Comparison of ENCODE assay signal across 8 mouse cellular contexts in genomic region chr11:97883918-97884600, GRCm38 (mm10). TPM values are rescaled to one million over a fixed set of nuclear protein-coding genes. Genes with fewer than 3 reads are reported as not detected.
DNase-seq lines count a peak whose midpoint lies in the region; ATAC-seq and TF ChIP-seq lines count a peak whose summit lies in the region.

Gene Fbxo47 (minus strand): TSS chr11:97884154.

- WGBS in cerebellum, adult 2 months: under 1% methylated on average over 37 of the region's 37 CpGs
- under 1% methylated on average over 37 of the region's 37 CpGs for WGBS in forebrain, postnatal 0 days
- WGBS in lung, embryonic 15.5 days: under 1% methylated on average over 37 of the region's 37 CpGs

- peaks cover 0 to 11% of the 10 kb centered on the region in 2 experiments; a peak in 2 of 4 replicates for H3K4me1 ChIP-seq in MEL (ENCODE audit: control insufficient read depth in 1 of 2, insufficient read depth in 2 of 2, low read length in 2 of 2)
- H3K4me1 ChIP-seq in cerebellum, adult 2 months (ENCODE audit: control insufficient read depth, insufficient read depth, low read length): no peaks in the 10 kb centered on the region
- no peaks in the 10 kb centered on the region for H3K4me1 ChIP-seq in forebrain, postnatal 0 days (ENCODE audit: insufficient read depth)
- no peaks in the 10 kb centered on the region for H3K4me1 ChIP-seq in lung, embryonic 15.5 days

- peak; percentile 99 for DNase-seq in MEL (ENCODE audit: low read depth, low spot score)
- DNase-seq in cerebellum, adult 2 months: peak; percentile 97
- peak; percentile 98 for DNase-seq in forebrain, postnatal 0 days
- peak; percentile 97 for DNase-seq in heart, postnatal 4 days
- DNase-seq in layer of hippocampus, adult 8-10 months (ENCODE audit: low spot score in 2 of 2): peak; percentile 96
- peak; percentile 97 for DNase-seq in ovary, adult 18-20 months (ENCODE audit: low spot score)
- peak; percentile 98 for DNase-seq in thymus, postnatal 0 days (ENCODE audit: low spot score)

- H3K4me3 ChIP-seq in MEL (ENCODE audit: control insufficient read depth in 1 of 2, insufficient read depth in 1 of 2, low read depth in 2 of 2, low read length in 2 of 2): peak within 1 kb of the TSS; percentile 79 to 92
- H3K4me3 ChIP-seq in cerebellum, adult 2 months (replicated peaks; ENCODE audit: insufficient read depth, low read depth, low read length): peak within 1 kb of the TSS; percentile 98
- peak within 1 kb of the TSS; percentile 56 for H3K4me3 ChIP-seq in forebrain, postnatal 0 days (ENCODE audit: low read depth, low read length)
- H3K4me3 ChIP-seq in lung, embryonic 15.5 days: peak within 1 kb of the TSS; percentile 59

- peak within 1 kb of the TSS; percentile 55 for H3K4me2 ChIP-seq in forebrain, postnatal 0 days (ENCODE audit: low read depth)
- peak within 1 kb of the TSS; percentile 67 for H3K4me2 ChIP-seq in lung, embryonic 15.5 days

- peak; percentile 97 for ATAC-seq in forebrain, postnatal 0 days
- ATAC-seq in lung, embryonic 15.5 days (ENCODE audit: borderline replicate concordance, extremely low read depth, low FRiP score, low TSS enrichment): peak; percentile 97

- peaks cover 1% of the 10 kb centered on the region; the same call in 1 of the 2 replicates for H3K79me2 ChIP-seq in MEL (ENCODE audit: control insufficient read depth, insufficient read depth, low read length, poor library complexity)

- peak in 1 of 2 experiments; percentile 93; a peak in 1 of 4 replicates for TF ChIP-seq POLR2A in MEL (IDR thresholded peaks at IDR 0.05; ENCODE audit: control insufficient read depth in 1 of 2, insufficient read depth in 1 of 2, low read depth in 1 of 2, low read length in 2 of 2, poor library complexity in 1 of 2)
- TF ChIP-seq POLR2A in cerebellum, adult 2 months (IDR thresholded peaks at IDR 0.05; ENCODE audit: borderline replicate concordance, insufficient read depth, low read length): peak; percentile 55; the same call in 1 of the 2 replicates

- H3K9me3 ChIP-seq in MEL (replicated peaks; ENCODE audit: insufficient read depth, low read length): no peaks in the 10 kb centered on the region
- no peaks in the 10 kb centered on the region for H3K9me3 ChIP-seq in forebrain, postnatal 0 days (ENCODE audit: low read length)
- no peaks in the 10 kb centered on the region for H3K9me3 ChIP-seq in lung, embryonic 15.5 days

- peak; percentile 26 to 74 (median 72); a peak in 5 of 6 replicates for TF ChIP-seq CTCF in MEL (IDR thresholded peaks at IDR 0.05 in 2 of 3, conservative IDR thresholded peaks at IDR 0.05 in 1 of 3; ENCODE audit: control insufficient read depth in 1 of 3, insufficient read depth in 1 of 3, low read depth in 2 of 3, low read length in 3 of 3, poor library complexity in 1 of 3, severe bottlenecking in 1 of 3)
- peak; percentile 55 for TF ChIP-seq CTCF in cerebellum, adult 2 months (IDR thresholded peaks at IDR 0.05; ENCODE audit: borderline replicate concordance, insufficient read depth, low read depth, low read length)
- peak; percentile 71 for TF ChIP-seq CTCF in forebrain, postnatal 0 days (IDR thresholded peaks at IDR 0.05; ENCODE audit: low read depth)

- no peaks in the 10 kb centered on the region for H3K27me3 ChIP-seq in MEL (ENCODE audit: control insufficient read depth in 1 of 2, insufficient read depth in 2 of 2, low read length in 2 of 2)
- H3K27me3 ChIP-seq in cerebellum, adult 2 months (ENCODE audit: control insufficient read depth, insufficient read depth, low read length): no peaks in the 10 kb centered on the region
- H3K27me3 ChIP-seq in forebrain, postnatal 0 days (ENCODE audit: insufficient read depth, low read length): no peaks in the 10 kb centered on the region
- H3K27me3 ChIP-seq in lung, embryonic 15.5 days: no peaks in the 10 kb centered on the region

- peak within 1 kb of the TSS; percentile 98 for H3K27ac ChIP-seq in MEL (ENCODE audit: control insufficient read depth, low read depth, low read length)
- peak within 1 kb of the TSS; percentile 10; the same call in 1 of the 2 replicates for H3K27ac ChIP-seq in cerebellum, adult 2 months (ENCODE audit: insufficient read depth, low read length)
- peak within 1 kb of the TSS; percentile 82 for H3K27ac ChIP-seq in forebrain, postnatal 0 days (ENCODE audit: low read depth, low read length)
- peak within 1 kb of the TSS; percentile 90 for H3K27ac ChIP-seq in lung, embryonic 15.5 days

- TF ChIP-seq EP300 in MEL (IDR thresholded peaks at IDR 0.05; ENCODE audit: low read depth in 1 of 2, low read length in 2 of 2): no peak

- peak within 1 kb of the TSS; percentile 91 for H3K9ac ChIP-seq in MEL (ENCODE audit: control insufficient read depth, low read depth, low read length, poor library complexity, severe bottlenecking)
- H3K9ac ChIP-seq in forebrain, postnatal 0 days: peak within 1 kb of the TSS; percentile 51
- H3K9ac ChIP-seq in lung, embryonic 15.5 days: peak within 1 kb of the TSS; percentile 45

- H3K36me3 ChIP-seq in MEL (ENCODE audit: control insufficient read depth in 1 of 2, insufficient read depth in 2 of 2, low read length in 2 of 2): peaks cover 0 to 8% of the 10 kb centered on the region in 2 experiments; a peak in 2 of 4 replicates
- no peaks in the 10 kb centered on the region for H3K36me3 ChIP-seq in forebrain, postnatal 0 days (ENCODE audit: insufficient read depth)
- H3K36me3 ChIP-seq in lung, embryonic 15.5 days: no peaks in the 10 kb centered on the region

- TF ChIP-seq RAD21 in MEL (IDR thresholded peaks at IDR 0.05; ENCODE audit: low read depth, low read length): peak; percentile 46

TF ChIP-seq in MEL, 35 proteins besides CTCF, POLR2A, EP300 and RAD21 (continues in another document):
- TF ChIP-seq BHLHE40 (IDR thresholded peaks at IDR 0.05; ENCODE audit: borderline replicate concordance, low read depth, low read length): no peak
- TF ChIP-seq CHD1 (IDR thresholded peaks at IDR 0.05; ENCODE audit: low read depth, low read length): no peak
- TF ChIP-seq NELFE (IDR thresholded peaks at IDR 0.05; ENCODE audit: low read depth, low read length): no peak
- TF ChIP-seq TCF12 (IDR thresholded peaks at IDR 0.05; ENCODE audit: low read depth, low read length): no peak; the same call in 1 of the 2 replicates
- 0 out of 2 replicates have a peak, but pooled peaks have one; percentile 17 for TF ChIP-seq USF1 (IDR thresholded peaks at IDR 0.05; ENCODE audit: low read depth, low read length)
- TF ChIP-seq ZNF384 (IDR thresholded peaks at IDR 0.05; ENCODE audit: low read depth, low read length): peak; percentile 81
- peak; percentile 61 for TF ChIP-seq MAX (IDR thresholded peaks at IDR 0.05; ENCODE audit: low read length)
- TF ChIP-seq ETS1 (IDR thresholded peaks at IDR 0.05; ENCODE audit: low read depth, low read length): peak; percentile 8; the same call in 1 of the 2 replicates
- TF ChIP-seq ZKSCAN1 (IDR thresholded peaks at IDR 0.05; ENCODE audit: low read depth, low read length): no peak
- TF ChIP-seq ZMIZ1 (IDR thresholded peaks at IDR 0.05; ENCODE audit: low read depth, low read length): peak; percentile 86
- peak; percentile 95; the same call in 1 of the 2 replicates for TF ChIP-seq E2F4 (IDR thresholded peaks at IDR 0.05; ENCODE audit: borderline replicate concordance, low read depth, low read length)
- TF ChIP-seq USF2 (IDR thresholded peaks at IDR 0.05; ENCODE audit: borderline replicate concordance in 1 of 2, insufficient read depth in 1 of 2, low read depth in 1 of 2, low read length in 2 of 2): no peak
- TF ChIP-seq MYB (IDR thresholded peaks at IDR 0.05; ENCODE audit: low read depth, low read length): no peak
- peak; percentile 60; the same call in 1 of the 2 replicates for TF ChIP-seq RCOR1 (IDR thresholded peaks at IDR 0.05; ENCODE audit: low read depth, low read length)
- no peak for TF ChIP-seq UBTF (IDR thresholded peaks at IDR 0.05; ENCODE audit: borderline replicate concordance, insufficient read depth, low read depth, low read length)
- TF ChIP-seq MEF2A (IDR thresholded peaks at IDR 0.05; ENCODE audit: extremely low read depth, insufficient replicate concordance, low read depth, low read length, poor library complexity, severe bottlenecking): no peak
- TF ChIP-seq HCFC1 (IDR thresholded peaks at IDR 0.05; ENCODE audit: low read depth, low read length): peak; percentile 65
- no peak for TF ChIP-seq JUND (IDR thresholded peaks at IDR 0.05; ENCODE audit: low read depth, low read length)
- no peak for TF ChIP-seq GABPA (IDR thresholded peaks at IDR 0.05; ENCODE audit: low read depth, low read length)
- TF ChIP-seq GATA1 (IDR thresholded peaks at IDR 0.05; ENCODE audit: low read depth, low read length): no peak
- 0 out of 2 replicates have a peak, but pooled peaks have one; percentile 1 for TF ChIP-seq NRF1 (IDR thresholded peaks at IDR 0.05; ENCODE audit: insufficient read depth, low read depth, low read length, poor library complexity, severe bottlenecking)
- TF ChIP-seq MYC (IDR thresholded peaks at IDR 0.05; ENCODE audit: low read depth, low read length): no peak
- TF ChIP-seq KAT2A (conservative IDR thresholded peaks at IDR 0.05; ENCODE audit: low read depth, low read length): no peak; the same call in 1 of the 2 replicates
- no peak; the same call in none of the 2 replicates for TF ChIP-seq POLR2AphosphoS2 (IDR thresholded peaks at IDR 0.05; ENCODE audit: low read length)
- TF ChIP-seq MAZ (IDR thresholded peaks at IDR 0.05; ENCODE audit: low read depth, low read length): peak; percentile 70
- no peak for TF ChIP-seq TAL1 (IDR thresholded peaks at IDR 0.05; ENCODE audit: low read length)
- TF ChIP-seq MXI1 (IDR thresholded peaks at IDR 0.05; ENCODE audit: low read depth, low read length): peak; percentile 77
- TF ChIP-seq ELF1 (IDR thresholded peaks at IDR 0.05; ENCODE audit: low read depth, low read length): no peak
- TF ChIP-seq SMC3 (IDR thresholded peaks at IDR 0.05; ENCODE audit: low read depth, low read length): no peak

RNA-seq across cellular contexts. Expression of gene Fbxo47, which starts in this region (rescaled TPM):
- 0.73 and 1.4 TPM in 2 replicates for total RNA-seq in MEL (2012; rRNA removed)
- 1 to 10 TPM in 1 of 2 experiments, not detected in 1; 1.2 TPM for polyA plus RNA-seq in MEL (2012; ENCODE audit: insufficient read depth in 1 of 2, insufficient read length in 2 of 2, low read depth in 1 of 2, low replicate concordance in 2 of 2, missing spikeins in 1 of 2)
- 0.98 and 1.1 TPM in 2 replicates for polyA plus RNA-seq in cerebellum, adult 2 months (2012; rRNA removed)
- total RNA-seq in forebrain, postnatal 0 days (2014; rRNA removed): 1.3 and 1.8 TPM in 2 replicates
- 0.43 and 0.58 TPM in 2 replicates for polyA plus RNA-seq in forebrain, postnatal 0 days (2015; fragmentation: Nextera tagmentation; extraction: Ambion mirVana)
- 1 to 10 TPM in 1 of 2 experiments, under 1 TPM in 1; 0.79 to 1.2 TPM for total RNA-seq in heart, postnatal 4 days (2021)
- total RNA-seq in layer of hippocampus, adult 8-10 months (2022): 1 to 10 TPM; 1.9 to 4.6 (median 2.4) TPM
- polyA plus RNA-seq in lung, embryonic 15.5 days (2015; fragmentation: Nextera tagmentation; extraction: Ambion mirVana): 0.42 and 0.64 TPM in 2 replicates
- 0.70 and 0.75 TPM in 2 replicates for polyA plus RNA-seq in thymus, postnatal 0 days (2015; fragmentation: Nextera tagmentation; extraction: Ambion mirVana)

Comparison
In these comparisons a context has a peak if more than half of its experiments do, and no peak if none do; other contexts are left out.
1. Peak in every context shown above with its lines: DNase-seq, ATAC-seq, H3K4me3 ChIP-seq and H3K27ac ChIP-seq.
2. Peak in ATAC-seq, H3K4me3 ChIP-seq, H3K27ac ChIP-seq, H3K9ac ChIP-seq and H3K4me2 ChIP-seq in lung, embryonic 15.5 days; RNA of the gene not detected or under 1 TPM.
3. Peak in DNase-seq in thymus, postnatal 0 days; RNA of the gene not detected or under 1 TPM.
4. H3K27ac ChIP-seq: peak in every context shown above with its lines; median percentile 98 in MEL; 90 in lung, embryonic 15.5 days; 82 in forebrain, postnatal 0 days; 10 in cerebellum, adult 2 months.